Mouse (Mus musculus): ENCODE results near the gene BC049352. TPM values are rescaled to one million over a fixed set of nuclear protein-coding genes. Genes with fewer than 3 reads are reported as not detected.

The BC049352 gene
- polyA plus RNA-seq, 1 experiment from 2014 or later: not detected

DNA sequence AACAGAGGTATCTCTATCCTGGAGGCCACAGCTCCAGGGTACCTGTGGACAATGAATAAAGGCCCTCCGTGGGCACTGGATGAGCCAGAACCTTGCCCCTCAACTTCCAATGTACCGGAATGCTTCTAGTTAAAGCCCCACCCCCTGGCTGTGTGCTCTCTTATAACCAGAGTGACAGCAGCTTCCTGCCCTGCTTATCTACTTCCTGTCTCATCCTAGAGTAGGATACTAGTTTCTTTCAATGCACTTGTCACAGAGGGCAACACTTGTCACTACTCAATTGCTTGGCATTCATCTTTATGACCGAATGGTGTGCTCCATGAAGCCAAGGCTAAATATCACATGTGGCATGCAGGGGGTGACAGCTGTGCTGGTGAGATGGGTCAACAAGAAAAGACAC is 69.5 kb downstream of the BC049352 start:
- no peak; the same call in 1 of the 2 replicates for ATAC-seq (ENCODE audit: insufficient number of reproducible peaks, low FRiP score)
- Histone ChIP-seq H3K27me3 (replicated peaks) (no peaks in the 10 kb centered on the region; the same call in 1 of the 2 replicates), H3K9me3 (replicated peaks) (no peaks in the 10 kb centered on the region), H3K4me2 (no peak overlapping the region), H3K27ac (ENCODE audit: poor library complexity, severe bottlenecking) (no peak overlapping the region), H3K9ac (no peak overlapping the region), H3K4me3 (no peak overlapping the region), H3K36me3 (no peaks in the 10 kb centered on the region), H3K4me1 (replicated peaks) (0 out of 2 replicates have a peak, but pooled peaks cover 4% of the 10 kb centered on the region)
- 51% methylated on average over 3 of the region's 3 CpGs for WGBS

GRCm38 (mm10) chr9:45251990-45252389 is 70.2 kb downstream of the BC049352 start:
- Histone ChIP-seq H3K36me3 (no peaks in the 10 kb centered on the region), H3K4me2 (no peak overlapping the region), H3K4me3 (no peak overlapping the region), H3K9me3 (replicated peaks) (no peaks in the 10 kb centered on the region), H3K27ac (ENCODE audit: poor library complexity, severe bottlenecking) (no peak overlapping the region), H3K4me1 (replicated peaks) (0 out of 2 replicates have a peak, but pooled peaks cover 4% of the 10 kb centered on the region), H3K9ac (no peak overlapping the region), H3K27me3 (replicated peaks) (no peaks in the 10 kb centered on the region; the same call in 1 of the 2 replicates)
- ATAC-seq (ENCODE audit: insufficient number of reproducible peaks, low FRiP score): no peak
- WGBS: 57% methylated on average over 4 of the region's 4 CpGs

DNA sequence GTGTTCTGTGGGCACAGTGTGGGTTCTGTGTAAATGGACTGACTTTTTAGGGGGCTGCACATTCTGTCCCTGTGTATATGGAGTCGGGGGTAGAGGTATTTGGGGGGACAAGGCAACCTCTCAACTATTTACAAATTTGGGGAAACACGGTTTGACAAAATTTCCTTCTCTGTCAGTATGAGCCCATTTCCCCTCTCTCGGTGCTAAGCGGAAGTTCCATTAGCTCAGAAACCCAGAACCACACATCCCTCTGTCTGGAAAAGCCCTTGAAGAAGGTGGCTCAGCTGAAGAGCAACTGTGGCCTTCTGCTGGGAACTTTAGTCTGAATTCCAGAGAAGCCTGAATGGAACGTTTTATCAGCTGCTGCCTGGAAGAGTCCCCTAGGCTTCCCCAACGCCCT is 70.6 kb downstream of the BC049352 start:
- Histone ChIP-seq H3K4me1 (replicated peaks) (0 out of 2 replicates have a peak, but pooled peaks cover 4% of the 10 kb centered on the region), H3K4me3 (no peak overlapping the region), H3K4me2 (no peak overlapping the region), H3K27ac (ENCODE audit: poor library complexity, severe bottlenecking) (no peak overlapping the region), H3K27me3 (replicated peaks) (peaks cover 4% of the 10 kb centered on the region; the same call in 1 of the 2 replicates), H3K36me3 (no peaks in the 10 kb centered on the region), H3K9ac (no peak overlapping the region), H3K9me3 (replicated peaks) (no peaks in the 10 kb centered on the region)
- no peak for ATAC-seq (ENCODE audit: insufficient number of reproducible peaks, low FRiP score)
- 57% methylated on average over 6 of the region's 6 CpGs for WGBS

GRCm38 (mm10) chr9:45254021-45254420 is 72.2 kb downstream of the BC049352 start:
- Histone ChIP-seq H3K4me3 (no peak overlapping the region), H3K9ac (no peak overlapping the region)

GRCm38 (mm10) chr9:45254605-45255004 is 72.8 kb downstream of the BC049352 start:
- no peak overlapping the region for H3K27ac ChIP-seq (ENCODE audit: poor library complexity, severe bottlenecking)
- H3K36me3 ChIP-seq: no peaks in the 10 kb centered on the region
- H3K9ac ChIP-seq: no peak overlapping the region
- no peak overlapping the region for H3K4me2 ChIP-seq
- H3K4me1 ChIP-seq (replicated peaks): 0 out of 2 replicates have a peak, but pooled peaks cover 4% of the 10 kb centered on the region
- H3K27me3 ChIP-seq (replicated peaks): peaks cover 7% of the 10 kb centered on the region; the same call in 1 of the 2 replicates
- ATAC-seq (ENCODE audit: insufficient number of reproducible peaks, low FRiP score): no peak
- WGBS: 58% methylated on average over 4 of the region's 4 CpGs
- no peaks in the 10 kb centered on the region for H3K9me3 ChIP-seq (replicated peaks)
- no peak overlapping the region for H3K4me3 ChIP-seq

More at GRCm38 (mm10) chr9:45254021-45254420, 72.2 kb downstream of the BC049352 start:
- ATAC-seq (ENCODE audit: insufficient number of reproducible peaks, low FRiP score): no peak
- Histone ChIP-seq H3K27ac (ENCODE audit: poor library complexity, severe bottlenecking) (no peak overlapping the region), H3K36me3 (no peaks in the 10 kb centered on the region), H3K4me2 (no peak overlapping the region), H3K9me3 (replicated peaks) (no peaks in the 10 kb centered on the region), H3K4me1 (replicated peaks) (0 out of 2 replicates have a peak, but pooled peaks cover 4% of the 10 kb centered on the region), H3K27me3 (replicated peaks) (peaks cover 5% of the 10 kb centered on the region; the same call in 1 of the 2 replicates)
- WGBS: 50% methylated on average over 6 of the region's 6 CpGs

GRCm38 (mm10) chr9:45255431-45255830 is 73.6 kb downstream of the BC049352 start:
- no peak for ATAC-seq (ENCODE audit: insufficient number of reproducible peaks, low FRiP score)
- Histone ChIP-seq H3K27me3 (replicated peaks) (peaks cover 14% of the 10 kb centered on the region), H3K9ac (no peak overlapping the region), H3K4me1 (replicated peaks) (0 out of 2 replicates have a peak, but pooled peaks cover 4% of the 10 kb centered on the region), H3K27ac (ENCODE audit: poor library complexity, severe bottlenecking) (no peak overlapping the region), H3K36me3 (no peaks in the 10 kb centered on the region), H3K4me3 (no peak overlapping the region), H3K9me3 (replicated peaks) (no peaks in the 10 kb centered on the region), H3K4me2 (no peak overlapping the region)
- WGBS: 95% methylated on average over 4 of the region's 4 CpGs

GRCm38 (mm10) chr9:45255967-45256366 is 74.2 kb downstream of the BC049352 start:
- Histone ChIP-seq H3K36me3 (no peaks in the 10 kb centered on the region), H3K9ac (no peak overlapping the region), H3K4me3 (no peak overlapping the region), H3K9me3 (replicated peaks) (no peaks in the 10 kb centered on the region), H3K4me1 (replicated peaks) (0 out of 2 replicates have a peak, but pooled peaks cover 2% of the 10 kb centered on the region), H3K4me2 (no peak overlapping the region), H3K27ac (ENCODE audit: poor library complexity, severe bottlenecking) (no peak overlapping the region), H3K27me3 (replicated peaks) (peaks cover 14% of the 10 kb centered on the region)
- WGBS: 80% methylated on average over 5 of the region's 5 CpGs
- no peak for ATAC-seq (ENCODE audit: insufficient number of reproducible peaks, low FRiP score)

DNA sequence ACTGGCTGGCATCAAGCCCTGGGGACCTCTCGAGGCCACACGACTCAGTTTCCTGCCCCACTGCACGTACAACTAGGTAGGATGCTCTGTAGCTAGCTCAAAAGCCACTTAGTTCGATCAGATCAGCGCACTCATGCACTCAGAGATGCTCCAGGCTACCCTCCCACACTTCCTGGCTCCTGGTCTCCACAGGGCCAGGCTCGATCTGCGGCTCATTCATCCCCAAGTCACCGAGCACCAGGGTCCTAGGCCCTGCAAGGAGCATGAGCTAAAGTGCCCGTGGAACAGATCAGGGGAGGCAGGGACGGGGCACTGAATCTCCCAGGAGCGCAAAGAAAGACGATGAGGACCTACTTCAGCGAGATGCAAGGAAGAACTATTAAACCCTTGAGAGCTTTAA is 77.3 kb downstream of the BC049352 start:
- no peak overlapping the region for H3K4me2 ChIP-seq
- no peaks in the 10 kb centered on the region for H3K36me3 ChIP-seq
- no peak overlapping the region for H3K4me3 ChIP-seq
- H3K4me1 ChIP-seq (replicated peaks): no peaks in the 10 kb centered on the region
- peaks cover 29% of the 10 kb centered on the region for H3K27me3 ChIP-seq (replicated peaks)
- 76% methylated on average over 13 of the region's 13 CpGs for WGBS
- H3K27ac ChIP-seq (ENCODE audit: poor library complexity, severe bottlenecking): no peak overlapping the region
- H3K9me3 ChIP-seq (replicated peaks): no peaks in the 10 kb centered on the region
- ATAC-seq (ENCODE audit: insufficient number of reproducible peaks, low FRiP score): no peak
- no peak overlapping the region for H3K9ac ChIP-seq

DNA sequence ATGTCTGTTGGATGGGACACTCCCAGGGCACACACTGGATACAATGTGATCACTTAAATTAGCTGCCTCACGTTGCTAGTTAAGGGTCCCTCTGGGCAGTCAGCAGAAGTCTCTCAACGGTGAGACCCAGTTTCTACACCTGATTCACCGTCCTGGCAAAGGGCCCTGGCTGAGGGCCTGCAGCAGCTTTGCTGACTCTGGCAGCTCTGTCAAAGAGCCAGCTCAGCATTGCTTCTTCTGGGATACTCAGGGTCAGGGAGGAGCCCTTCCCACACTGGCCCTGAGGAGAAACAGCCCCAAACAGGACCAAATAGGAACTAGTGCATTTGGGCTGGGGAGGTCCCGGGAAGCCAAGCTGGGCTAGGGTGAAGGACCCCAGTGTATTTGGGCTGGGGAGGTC is 79.7 kb downstream of the BC049352 start:
- H3K9me3 ChIP-seq (replicated peaks): no peaks in the 10 kb centered on the region
- 65% methylated on average over 4 of the region's 4 CpGs for WGBS
- H3K27ac ChIP-seq (ENCODE audit: poor library complexity, severe bottlenecking): no peak overlapping the region
- ATAC-seq (ENCODE audit: insufficient number of reproducible peaks, low FRiP score): no peak
- no peak overlapping the region for H3K4me2 ChIP-seq
- H3K4me1 ChIP-seq (replicated peaks): no peaks in the 10 kb centered on the region
- H3K27me3 ChIP-seq (replicated peaks): peaks cover 46% of the 10 kb centered on the region
- H3K36me3 ChIP-seq: no peaks in the 10 kb centered on the region
- no peak overlapping the region for H3K9ac ChIP-seq
- no peak overlapping the region for H3K4me3 ChIP-seq

- no peak overlapping the region for H3K9ac ChIP-seq
- no peaks in the 10 kb centered on the region for H3K4me1 ChIP-seq (replicated peaks)
- no peaks in the 10 kb centered on the region for H3K36me3 ChIP-seq
- no peak overlapping the region for H3K27ac ChIP-seq (ENCODE audit: poor library complexity, severe bottlenecking)
- H3K4me2 ChIP-seq: no peak overlapping the region
- H3K4me3 ChIP-seq: no peak overlapping the region
- no peak for ATAC-seq (ENCODE audit: insufficient number of reproducible peaks, low FRiP score)
- peaks cover 50% of the 10 kb centered on the region for H3K27me3 ChIP-seq (replicated peaks)
- WGBS: 74% methylated on average over 5 of the region's 5 CpGs
- no peaks in the 10 kb centered on the region for H3K9me3 ChIP-seq (replicated peaks)
Measured at GRCm38 (mm10) chr9:45261872-45262271, 80.1 kb downstream of the BC049352 start.

DNA sequence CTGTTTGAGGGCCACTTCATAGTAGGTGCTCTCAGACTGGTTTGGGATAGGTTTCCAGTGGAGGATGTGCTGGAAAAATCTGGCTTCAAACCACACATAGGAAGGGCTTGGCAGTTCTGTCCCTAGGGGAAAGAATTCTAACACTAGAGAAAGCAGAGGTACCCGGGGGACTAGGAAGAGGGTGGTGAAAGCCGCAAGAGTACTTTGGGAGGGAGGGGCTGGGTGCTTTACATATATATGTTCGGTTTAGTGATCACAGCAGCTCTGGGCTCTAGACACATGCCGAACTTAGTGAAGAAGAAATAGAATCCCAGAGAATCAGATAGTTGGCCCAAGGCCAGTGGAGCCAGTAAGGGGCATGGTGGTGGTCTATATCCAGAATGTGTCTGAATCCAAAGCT is 85.3 kb downstream of the BC049352 start:
- Histone ChIP-seq H3K27ac (ENCODE audit: poor library complexity, severe bottlenecking) (no peak overlapping the region), H3K4me1 (replicated peaks) (peaks cover 11% of the 10 kb centered on the region), H3K27me3 (replicated peaks) (peaks cover 83% of the 10 kb centered on the region), H3K4me2 (no peak overlapping the region), H3K36me3 (no peaks in the 10 kb centered on the region), H3K9me3 (replicated peaks) (no peaks in the 10 kb centered on the region), H3K9ac (no peak overlapping the region), H3K4me3 (no peak overlapping the region)
- WGBS: 86% methylated on average over 4 of the region's 4 CpGs
- ATAC-seq (ENCODE audit: insufficient number of reproducible peaks, low FRiP score): no peak

- no peak for ATAC-seq (ENCODE audit: insufficient number of reproducible peaks, low FRiP score)
- no peaks in the 10 kb centered on the region for H3K9me3 ChIP-seq (replicated peaks)
- no peak overlapping the region for H3K9ac ChIP-seq
- H3K4me3 ChIP-seq: no peak overlapping the region
- H3K4me2 ChIP-seq: peak overlapping the region; percentile 66; the same call in 1 of the 2 replicates
- 57% methylated on average over 4 of the region's 4 CpGs for WGBS
- no peak overlapping the region for H3K27ac ChIP-seq (ENCODE audit: poor library complexity, severe bottlenecking)
- H3K4me1 ChIP-seq (replicated peaks): peaks cover 11% of the 10 kb centered on the region
- no peaks in the 10 kb centered on the region for H3K36me3 ChIP-seq
- H3K27me3 ChIP-seq (replicated peaks): peaks cover 81% of the 10 kb centered on the region
Measured at GRCm38 (mm10) chr9:45268079-45268478, 86.3 kb downstream of the BC049352 start.

Data from heart, embryonic 12.5 days (tissue).